Mouse (Mus musculus) CD4-positive, CD25-positive, alpha-beta regulatory T cell (primary cell): Measurements from ENCODE around the gene Mfsd1. TPM values are rescaled to one million over a fixed set of nuclear protein-coding genes. Genes with fewer than 3 reads are reported as not detected.

Experiments
- polyA plus RNA-seq: library from polyadenylated mRNA; unstranded; fragments of 100-300 nt; shearing (Covaris generic); gene quantifications from one replicate; pipeline ENCODE4 v1.2.1, GENCODE M21; 2017

Mfsd1 gene
- 66.1 TPM for polyA plus RNA-seq

GRCm38 (mm10) chr3:67582273-67583124 is at the start of gene Mfsd1:
TSS of gene Mfsd1 (plus strand) at chr3:67582741.

Other genes with a start within 250 kb of the Mfsd1 start
- 0.32 TPM for gene Mlf1, start 208.6 kb upstream of the Mfsd1 start, polyA plus RNA-seq
- gene Gm17402, start 207.6 kb upstream of the Mfsd1 start, polyA plus RNA-seq: not detected
- 45.4 TPM for gene Gfm1, start 152.6 kb upstream of the Mfsd1 start, polyA plus RNA-seq
- 43.7 TPM for gene Lxn, start 118.8 kb upstream of the Mfsd1 start, polyA plus RNA-seq
- gene Rarres1, start 67.2 kb upstream of the Mfsd1 start, polyA plus RNA-seq: not detected